Mouse (Mus musculus) urinary bladder, postnatal 14 days (tissue): ENCODE data around the gene Prlh.

ENCODE experiments used
- DNase-seq: peaks from one replicate; pipeline ENCODE4 v3.0.0; 2021; ENCODE audit warnings: low spot score

Prlh gene

DNA sequence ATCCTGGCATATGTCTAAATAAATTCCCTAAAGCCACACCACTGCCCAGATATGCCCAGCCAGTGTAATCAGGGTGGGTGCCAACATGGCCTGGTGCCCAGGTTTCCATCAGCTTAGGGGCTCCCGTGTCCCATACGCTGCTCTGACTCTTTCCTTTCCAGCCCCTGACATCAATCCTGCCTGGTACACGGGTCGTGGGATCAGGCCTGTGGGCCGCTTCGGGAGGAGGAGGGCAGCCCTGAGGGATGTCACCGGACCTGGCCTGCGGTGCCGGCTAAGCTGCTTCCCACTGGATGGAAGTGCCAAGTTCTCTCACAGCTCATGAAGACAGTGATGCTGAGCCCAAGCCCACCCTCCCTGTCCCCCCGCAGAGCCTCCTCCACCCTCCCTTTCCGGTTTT lies 780 bp downstream of the Prlh start:
- no peak for DNase-seq

DNA sequence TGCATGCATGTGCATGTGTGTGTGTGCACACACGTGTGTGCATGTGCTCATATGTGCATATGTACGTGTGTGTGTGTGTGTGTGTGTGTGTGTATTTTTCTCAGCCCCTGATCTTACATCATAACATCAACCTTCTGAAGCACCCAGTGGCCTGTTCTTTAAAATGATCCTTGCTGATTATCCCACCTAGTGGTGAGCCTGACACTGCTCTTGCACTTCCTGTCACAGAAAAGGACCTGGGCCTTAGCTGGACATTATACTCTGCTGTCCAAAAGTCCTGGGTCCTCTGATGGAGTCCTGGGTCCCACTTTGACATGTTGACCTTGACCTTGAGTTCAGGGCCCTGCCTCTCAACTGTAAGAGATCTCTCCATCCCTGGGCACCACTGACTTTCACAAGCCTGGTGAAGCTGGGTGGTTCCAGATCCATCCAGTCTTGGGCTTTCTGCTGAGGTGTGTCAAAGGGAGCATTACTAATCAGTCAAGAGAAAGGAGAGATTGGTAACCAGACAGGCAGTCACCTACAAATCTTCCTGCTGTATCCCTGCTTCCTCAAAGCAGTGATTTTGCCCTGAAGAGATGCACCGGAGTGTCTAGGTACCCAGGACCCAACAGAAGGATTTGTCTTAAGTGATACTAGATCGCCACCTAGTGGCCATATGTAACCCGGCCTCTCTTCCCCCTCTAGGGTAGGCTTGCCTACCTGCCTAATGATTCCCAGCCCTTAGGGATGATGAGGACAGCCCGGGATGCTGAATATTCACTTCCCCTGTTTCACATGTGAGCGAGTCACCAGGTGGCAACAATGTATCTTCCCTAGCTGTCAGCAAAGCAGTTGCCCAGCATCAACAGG lies 3.6 kb downstream of the Prlh start:
- DNase-seq = peak; percentile 72

DNA sequence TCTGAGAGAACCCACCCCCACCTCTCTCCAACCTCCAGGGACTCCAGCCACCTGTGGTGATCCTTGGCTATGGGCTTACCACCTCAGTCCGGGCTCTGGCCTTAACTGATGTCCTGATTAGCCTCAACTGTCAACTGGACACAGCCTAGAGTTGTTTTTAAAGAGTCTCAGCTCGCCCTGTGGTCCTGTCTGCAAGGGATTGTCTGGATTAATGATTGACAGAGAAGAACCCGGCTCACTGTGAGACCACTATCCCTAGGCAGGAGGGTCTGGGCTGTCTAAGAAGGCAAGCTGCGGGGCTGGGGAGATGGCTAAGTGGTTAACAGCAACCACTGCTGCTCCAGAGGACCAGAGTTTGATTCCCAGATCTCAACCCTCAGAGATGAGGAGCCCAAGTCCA lies 9.6 kb downstream of the Prlh start:
- no peak for DNase-seq

DNA sequence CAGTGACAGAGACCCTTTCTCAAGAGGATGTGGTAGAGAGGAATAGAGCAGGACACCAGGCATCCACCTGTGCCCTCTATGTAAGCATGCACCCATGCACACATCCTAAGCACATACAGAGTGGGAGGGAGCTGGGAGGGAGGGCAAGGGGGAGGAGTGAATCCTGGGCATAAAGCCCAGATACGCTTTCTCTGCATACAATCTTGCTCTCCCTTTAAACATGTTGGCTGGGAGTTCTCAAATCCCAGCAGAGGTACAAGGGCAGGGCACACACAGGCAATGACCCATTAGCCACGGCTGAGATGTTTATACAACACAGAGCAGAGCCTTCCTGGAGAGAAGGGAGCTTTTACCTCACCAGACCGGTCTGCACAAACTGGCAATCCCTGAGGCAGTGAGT lies 10.1 kb downstream of the Prlh start:
- DNase-seq = peak; percentile 36

DNA sequence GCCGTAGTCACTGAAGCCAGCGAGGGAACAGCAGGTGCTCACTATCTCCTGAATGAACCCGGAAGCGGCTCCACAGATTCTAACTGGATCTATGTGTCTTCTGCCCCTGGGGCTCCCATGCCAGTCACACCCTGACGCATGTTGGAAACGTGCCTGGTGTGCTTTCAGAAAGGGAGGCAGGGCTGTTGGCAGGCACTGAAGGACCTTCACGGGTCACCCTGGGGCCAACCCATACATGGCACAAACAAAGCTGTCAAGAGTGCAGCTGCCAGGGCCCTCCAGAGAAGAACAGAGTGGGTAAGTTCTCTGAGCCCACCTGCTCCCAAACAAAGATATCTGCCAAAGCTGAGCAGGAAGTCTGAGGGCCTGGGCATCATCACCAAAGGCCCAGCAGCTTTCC lies 14.7 kb downstream of the Prlh start:
- peak; percentile 65 for DNase-seq

DNA sequence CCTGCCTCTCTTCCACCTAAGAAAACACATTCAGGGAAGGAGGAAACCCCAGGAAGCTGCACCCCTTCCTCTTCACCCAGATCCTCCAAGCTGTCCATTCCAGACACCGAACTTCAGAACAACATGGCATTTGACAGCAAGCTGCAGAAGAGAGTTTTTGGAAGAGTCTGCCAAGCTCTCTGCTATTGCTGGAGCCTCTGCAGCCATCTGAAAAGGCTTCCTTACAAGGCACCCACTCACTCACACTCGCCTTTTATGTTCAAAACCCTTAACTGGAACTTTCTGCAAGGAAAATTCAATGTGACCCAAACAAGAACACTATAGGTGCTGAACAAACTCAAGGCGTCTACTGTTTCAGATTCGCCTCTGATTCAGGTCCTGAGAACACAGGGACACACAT lies 15.7 kb downstream of the Prlh start:
- DNase-seq = no peak

DNA sequence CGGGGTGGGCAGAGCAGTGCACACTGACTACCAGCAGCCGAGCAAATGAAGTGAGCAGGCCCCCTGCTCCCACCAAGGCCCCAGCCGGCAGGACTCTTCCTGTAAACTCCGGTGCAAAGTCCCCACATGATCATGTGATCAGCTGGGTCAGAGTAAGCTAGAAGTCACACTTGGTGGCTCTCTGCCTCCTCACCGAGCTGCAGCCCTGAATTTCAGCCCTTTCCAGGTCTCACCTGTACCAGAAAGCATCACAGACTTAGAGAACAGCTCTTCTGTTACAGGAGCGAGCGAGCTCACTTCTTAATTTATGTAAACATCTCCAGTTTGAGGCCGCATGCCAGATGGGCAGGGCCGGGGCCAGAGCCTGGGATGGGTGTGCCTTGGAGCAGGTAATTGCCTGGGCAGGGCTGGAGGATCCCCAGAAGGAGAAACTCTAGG lies 16.5 kb downstream of the Prlh start, which contains the start of gene Rab17:
Gene Rab17 (minus strand): TSS at position 315 of the 438 bp plus-strand sequence.
- DNase-seq = peak; percentile 76

DNA sequence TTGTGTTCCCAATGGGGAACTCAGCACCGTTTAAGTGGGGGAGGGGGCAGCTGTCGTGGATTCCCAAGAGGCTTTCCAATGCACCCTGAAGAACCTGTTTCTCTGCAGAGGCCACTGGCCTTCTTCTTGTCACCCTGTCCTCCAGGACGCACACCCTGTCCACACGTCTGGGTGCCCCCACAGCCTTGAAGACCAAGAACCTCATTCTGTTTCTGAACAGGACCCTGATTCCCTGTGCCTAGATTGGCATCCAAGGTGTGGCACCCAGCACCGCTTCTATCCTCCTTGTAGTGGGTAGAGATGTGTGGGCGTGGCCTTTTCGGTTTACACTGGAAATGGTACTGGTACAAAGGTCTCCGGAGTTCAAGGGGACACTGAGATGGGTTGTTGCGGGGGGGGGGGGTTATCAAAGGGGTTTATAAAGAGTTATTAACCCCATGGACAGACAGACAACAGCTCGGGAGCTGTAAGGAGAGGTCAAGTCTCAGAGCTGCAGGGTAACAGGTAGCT lies 17.0 kb downstream of the Prlh start:
- DNase-seq = no peak

DNA sequence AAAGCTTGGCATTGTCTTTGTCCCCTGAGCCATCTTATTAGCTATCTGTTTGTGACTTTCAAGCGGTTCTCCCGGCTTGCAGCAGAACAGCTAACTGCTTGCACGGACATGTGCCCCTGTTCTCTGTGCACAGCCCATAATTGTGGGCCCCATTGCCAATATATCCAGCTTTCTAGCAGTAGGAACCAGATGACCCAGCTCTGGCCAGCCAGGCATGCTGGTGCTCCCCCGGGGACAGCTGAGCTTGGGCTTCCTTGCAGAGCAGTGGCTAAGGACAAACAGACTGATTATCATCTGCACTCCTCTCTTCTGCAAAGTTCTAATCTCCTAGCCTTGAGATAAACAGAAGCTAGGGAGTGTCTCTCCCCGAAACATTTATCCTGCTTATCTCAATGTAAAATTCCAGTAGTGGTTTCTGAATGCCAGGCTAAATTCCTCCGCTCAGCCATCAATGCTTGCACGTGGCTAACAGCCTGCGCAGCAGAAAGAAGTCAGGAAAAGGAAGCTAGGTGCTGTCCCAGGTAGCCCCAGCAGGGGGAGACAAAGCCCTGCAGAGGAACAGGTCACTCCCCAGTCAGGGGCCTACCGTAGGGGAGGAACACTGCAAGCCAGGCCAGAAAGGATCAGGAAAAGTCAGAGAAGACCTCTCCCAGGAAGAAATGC lies 20.1 kb downstream of the Prlh start:
- DNase-seq = peak; percentile 98

DNA sequence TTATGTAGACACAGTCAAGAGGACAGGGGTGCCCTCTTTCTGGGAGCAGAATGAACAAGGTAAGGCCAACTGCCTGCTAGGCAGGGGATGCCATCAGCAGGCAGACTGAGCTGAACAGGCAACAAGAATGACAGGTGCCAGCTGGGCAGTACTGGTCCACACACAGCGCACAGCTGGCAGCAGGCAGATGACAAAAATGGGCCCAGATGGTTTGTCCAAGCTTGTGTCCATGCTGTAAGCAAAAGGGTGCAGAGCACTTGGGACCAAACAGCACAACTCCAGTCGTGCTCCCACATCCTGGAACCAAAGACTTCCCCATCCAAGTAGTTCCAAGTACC lies 20.6 kb downstream of the Prlh start:
- no peak for DNase-seq

DNA sequence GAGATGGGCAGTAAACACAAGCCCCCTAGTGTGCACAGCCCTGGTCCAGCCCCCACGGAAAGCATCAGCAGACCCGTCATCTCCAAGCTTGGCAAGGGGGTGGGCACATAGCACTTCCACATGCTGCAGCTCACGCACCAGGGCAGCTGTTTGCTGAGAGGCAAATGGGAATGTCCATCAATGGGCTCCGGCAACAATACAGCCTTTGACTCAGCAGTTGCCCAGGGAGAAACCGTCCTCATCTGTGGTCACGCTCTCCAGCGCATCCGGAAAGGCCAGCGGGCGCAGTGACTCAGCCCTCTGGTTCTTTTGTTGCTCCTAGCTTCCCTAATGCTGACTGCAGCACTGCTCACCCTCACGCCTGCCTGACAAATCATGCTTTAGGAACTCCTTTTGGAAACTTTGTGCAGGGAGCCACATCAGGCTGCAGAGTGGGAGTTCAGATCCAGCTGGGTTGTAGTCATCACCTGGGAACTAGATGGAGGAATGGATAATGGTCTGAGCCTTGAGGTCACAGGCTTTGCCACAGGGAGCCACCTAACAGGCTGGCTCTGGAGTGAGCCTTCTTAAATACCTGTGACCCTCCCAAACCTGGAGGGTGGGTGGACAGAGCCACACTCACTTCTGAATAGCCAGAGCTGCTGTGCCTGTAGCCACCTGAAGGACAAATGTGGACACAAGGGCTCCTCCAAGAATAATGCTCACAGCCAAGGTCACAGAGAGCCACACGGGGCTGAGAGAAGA lies 22.2 kb downstream of the Prlh start:
- peak; percentile 66 for DNase-seq

DNA sequence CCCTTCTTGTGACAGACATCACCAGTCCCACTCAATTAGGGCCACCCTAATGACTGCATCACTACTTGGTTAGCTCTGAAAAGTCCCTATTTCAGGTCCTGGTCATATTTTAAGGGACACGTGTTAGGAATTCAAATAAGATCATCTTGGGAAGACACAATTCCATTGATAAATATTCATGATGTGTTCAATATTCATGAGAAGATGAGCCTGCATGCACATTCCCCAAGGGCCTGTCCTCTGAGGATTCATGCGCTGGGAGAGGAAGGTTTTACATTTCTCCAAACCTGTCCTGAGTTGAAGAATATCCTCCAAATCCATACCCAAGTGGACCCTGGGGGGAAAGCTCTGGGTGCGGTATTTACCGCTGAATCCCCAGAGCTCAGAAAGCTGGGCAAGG lies 23.1 kb downstream of the Prlh start:
- no peak for DNase-seq

DNA sequence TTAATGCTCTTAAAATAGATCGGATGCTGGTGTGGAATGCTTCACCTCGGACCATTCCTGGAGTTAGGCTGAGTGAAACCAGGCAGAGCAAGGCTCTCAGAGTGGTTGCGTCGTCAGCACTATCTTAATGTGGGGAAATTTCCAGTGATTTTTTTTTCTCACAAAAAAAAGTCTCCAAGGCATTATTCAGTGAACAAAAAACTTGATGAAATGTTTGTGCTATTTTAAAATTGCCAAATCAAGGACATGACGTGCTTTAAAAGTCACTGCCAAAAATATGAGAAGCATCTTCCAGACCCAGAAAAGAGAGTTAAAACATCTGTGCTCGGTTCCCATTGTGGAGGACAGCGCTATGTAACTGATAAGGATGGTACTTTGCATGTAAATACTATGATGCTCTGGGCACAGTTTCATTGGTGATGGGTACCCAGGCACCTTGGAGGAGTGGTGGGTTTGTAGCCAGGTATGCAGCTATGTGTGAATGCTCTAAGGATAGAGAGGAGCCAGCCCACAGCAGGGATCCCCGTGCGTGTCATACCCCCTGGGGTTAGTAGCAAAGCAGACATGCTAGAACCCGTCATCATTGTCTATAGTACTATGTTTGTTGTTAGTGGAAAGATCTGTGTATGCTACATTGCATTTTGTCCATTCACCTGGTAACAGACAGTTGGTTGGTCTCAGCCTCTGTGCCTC lies 27.9 kb downstream of the Prlh start:
- no peak for DNase-seq

DNA sequence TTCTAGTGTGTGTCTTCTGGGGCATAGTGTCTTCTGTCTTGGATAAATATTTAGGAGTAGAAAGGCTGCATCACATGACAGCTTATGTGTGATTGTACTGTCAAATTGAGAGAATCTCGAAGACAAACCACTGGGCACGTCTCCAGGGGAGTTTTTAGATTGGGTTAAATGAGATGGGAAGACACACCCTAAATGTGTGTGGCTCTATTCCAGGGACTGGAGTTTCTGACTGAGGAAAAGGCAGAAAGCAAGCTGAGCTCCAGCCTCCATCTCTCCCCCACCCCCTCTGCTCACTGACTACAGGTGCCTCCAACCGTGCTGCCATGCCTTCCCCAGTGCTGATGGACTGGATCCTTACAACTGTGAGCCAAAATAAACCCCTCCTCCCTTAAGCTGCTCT lies 28.4 kb downstream of the Prlh start:
- no peak for DNase-seq

DNA sequence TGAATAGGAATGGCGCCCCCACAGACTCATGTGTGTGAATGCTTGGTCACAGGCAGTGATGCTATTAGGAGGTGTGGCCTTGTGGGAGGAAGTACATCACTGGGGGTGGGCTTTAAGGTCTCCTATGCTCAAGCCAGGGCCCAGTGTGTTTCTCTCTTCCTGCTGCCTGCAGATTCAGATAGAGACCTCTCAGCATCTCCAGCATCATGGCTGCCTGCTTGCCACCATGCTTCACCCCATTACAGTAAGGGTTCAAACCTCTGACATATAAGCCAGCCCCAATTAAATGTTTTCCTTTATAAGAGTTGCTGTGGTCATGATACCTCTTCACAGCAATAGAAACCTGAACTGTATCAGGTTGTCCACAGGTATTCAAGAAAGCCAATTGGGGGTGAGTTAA lies 43.0 kb downstream of the Prlh start:
- no peak for DNase-seq

DNA sequence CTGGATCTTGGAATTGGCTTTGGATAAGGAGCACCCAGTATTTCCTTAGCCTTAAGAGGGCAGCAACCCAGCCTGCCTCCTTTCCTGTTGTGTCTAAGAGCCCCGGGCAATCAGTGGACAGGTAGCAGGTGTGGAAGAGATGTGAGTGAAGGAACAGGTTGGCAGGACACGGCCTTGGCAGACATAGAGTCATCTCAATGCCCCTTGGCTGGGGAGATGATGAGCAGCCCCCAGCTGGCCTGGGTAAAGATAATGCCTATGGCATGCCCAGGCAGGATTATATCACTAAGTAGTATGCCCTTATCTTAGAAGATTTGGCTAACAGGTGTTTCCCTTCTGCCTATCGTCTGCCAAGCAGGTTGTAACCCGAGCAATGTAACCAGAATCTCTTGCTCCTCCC lies 44.2 kb downstream of the Prlh start:
- DNase-seq = no peak

DNA sequence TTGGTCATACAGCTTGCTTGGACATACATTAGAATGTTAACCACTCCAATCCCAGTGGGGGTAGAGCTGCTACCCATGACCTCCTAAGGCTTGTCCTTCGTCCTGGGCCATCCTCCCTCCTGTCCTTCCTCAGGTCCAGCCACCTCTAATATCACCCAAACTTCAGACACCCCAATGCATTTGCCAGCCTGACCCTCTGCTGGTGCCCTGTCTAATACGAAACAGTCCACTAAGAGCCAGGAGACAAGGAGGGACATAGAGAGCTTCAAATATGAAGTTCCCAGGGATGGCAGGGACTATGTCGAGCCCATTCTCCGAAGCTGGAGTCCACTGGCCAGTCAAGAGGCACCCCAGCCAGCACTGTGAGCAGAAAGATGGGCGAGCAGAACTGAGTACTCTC lies 44.7 kb downstream of the Prlh start:
- DNase-seq = no peak

DNA sequence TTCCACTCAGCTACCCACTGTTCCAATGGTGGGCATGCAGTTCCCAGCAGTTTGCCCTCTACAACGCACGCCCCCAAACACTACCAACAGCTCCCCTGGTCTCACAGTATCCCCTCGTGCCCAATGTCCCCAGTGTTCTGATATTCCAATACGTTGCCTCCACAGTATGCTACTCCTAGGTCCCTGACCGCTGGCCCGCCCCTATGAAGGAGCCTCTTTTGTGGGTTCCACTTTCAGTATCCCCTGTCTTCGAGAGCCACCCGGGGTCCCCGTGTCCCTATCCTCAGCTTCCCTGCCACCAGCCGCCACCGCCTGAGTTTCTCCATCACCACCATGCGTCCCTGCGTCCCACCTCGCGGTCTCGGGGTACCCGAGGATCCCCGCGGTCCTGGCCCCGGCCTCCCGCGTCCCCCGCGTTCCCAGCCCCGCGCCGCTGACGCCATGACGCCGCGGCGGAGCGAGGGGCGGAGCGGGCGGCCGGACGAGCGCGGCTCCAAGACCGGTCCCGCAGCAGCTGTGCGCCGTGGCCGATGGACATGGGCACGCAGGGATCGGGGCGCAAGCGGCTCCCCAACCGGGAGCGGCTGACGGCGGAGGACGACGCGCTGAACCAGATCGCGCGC lies 45.5 kb downstream of the Prlh start, which contains the start of gene Lrrfip1:
Gene Lrrfip1 (plus strand): TSS at position 470 of the 623 bp plus-strand sequence.
- DNase-seq = peak; percentile 56

DNA sequence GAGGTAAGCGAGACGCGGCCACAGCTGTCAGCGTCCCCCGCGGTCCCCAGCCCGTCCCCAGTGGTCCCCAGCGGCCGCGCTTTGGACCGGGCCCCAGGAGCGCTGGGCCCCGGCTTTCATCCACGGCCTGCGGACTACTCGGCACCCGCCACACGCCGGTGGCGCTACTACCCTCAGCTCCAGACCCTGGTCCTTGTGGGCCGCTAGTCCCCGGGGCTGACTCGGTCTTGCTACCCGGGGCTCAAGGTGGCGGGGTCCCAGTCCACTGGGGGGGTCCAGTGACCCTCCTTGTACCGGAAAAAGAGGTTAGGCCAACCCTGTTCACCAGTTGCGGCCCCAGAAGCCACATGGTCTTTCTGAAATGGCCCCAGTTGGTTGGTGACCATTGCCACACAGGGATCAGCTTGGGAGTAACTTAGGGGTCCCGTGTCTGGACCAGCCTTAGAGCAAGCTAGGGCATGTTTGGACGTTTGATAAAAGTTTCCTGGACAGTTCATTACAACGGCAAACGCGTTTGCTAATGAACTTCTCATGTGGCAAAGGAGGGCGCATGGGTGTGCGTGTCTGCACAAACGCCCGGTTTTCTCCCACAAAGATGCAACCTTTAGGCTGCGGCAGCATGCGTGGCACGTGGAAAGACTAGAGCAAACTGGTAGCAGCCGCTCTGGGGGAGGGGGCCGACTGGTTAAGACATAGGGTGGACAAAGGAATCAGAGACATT lies 46.1 kb downstream of the Prlh start:
- DNase-seq = peak; percentile 28

DNA sequence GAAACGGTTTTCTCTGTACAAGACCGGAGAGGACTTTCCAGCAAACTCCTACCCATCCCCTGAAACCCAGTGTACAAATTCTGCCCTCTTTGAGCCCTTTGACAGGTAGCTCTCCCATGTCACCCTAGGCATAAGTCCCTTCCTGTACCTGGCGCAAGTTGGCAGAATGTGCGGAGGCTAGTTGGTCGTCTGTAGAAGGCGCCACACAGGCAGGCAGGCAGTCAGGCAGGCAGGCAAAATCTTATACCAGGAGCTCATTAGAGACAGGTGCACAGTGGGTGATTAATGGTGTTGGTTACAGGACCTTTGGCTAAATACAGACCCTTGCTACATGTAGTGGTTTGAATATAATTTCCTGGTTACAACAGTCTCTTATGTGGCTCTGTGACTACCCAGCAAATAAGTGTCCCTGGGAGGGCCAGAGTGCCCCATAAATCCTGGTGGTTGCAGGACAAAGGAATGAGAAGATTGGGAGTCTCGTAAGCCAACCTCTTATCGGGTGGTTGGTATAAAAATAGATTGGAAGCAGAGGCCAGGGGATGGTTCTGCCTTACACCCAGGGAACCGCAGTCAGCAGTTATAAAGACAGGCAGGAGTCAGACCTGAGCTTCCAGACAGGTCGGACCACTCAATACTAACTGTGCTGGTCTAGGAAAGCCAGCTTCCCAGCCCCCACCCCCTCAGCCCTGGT lies 47.1 kb downstream of the Prlh start:
- DNase-seq = no peak
